Mouse (Mus musculus): ENCODE data around the gene Mmp17. TPM values are rescaled to one million over a fixed set of nuclear protein-coding genes. Genes with fewer than 3 reads are reported as not detected.

Mmp17 gene
- under 1 TPM; 0.11 to 0.14 TPM for total RNA-seq (2021)
- long read RNA-seq, experiment 1, partial matches to known transcripts, result 0 of 1 reads
- long read RNA-seq, experiment 1, other reads (novel, unspliced or antisense), result 1 of 1 reads
- long read RNA-seq, experiment 2, result 0 reads

DNA sequence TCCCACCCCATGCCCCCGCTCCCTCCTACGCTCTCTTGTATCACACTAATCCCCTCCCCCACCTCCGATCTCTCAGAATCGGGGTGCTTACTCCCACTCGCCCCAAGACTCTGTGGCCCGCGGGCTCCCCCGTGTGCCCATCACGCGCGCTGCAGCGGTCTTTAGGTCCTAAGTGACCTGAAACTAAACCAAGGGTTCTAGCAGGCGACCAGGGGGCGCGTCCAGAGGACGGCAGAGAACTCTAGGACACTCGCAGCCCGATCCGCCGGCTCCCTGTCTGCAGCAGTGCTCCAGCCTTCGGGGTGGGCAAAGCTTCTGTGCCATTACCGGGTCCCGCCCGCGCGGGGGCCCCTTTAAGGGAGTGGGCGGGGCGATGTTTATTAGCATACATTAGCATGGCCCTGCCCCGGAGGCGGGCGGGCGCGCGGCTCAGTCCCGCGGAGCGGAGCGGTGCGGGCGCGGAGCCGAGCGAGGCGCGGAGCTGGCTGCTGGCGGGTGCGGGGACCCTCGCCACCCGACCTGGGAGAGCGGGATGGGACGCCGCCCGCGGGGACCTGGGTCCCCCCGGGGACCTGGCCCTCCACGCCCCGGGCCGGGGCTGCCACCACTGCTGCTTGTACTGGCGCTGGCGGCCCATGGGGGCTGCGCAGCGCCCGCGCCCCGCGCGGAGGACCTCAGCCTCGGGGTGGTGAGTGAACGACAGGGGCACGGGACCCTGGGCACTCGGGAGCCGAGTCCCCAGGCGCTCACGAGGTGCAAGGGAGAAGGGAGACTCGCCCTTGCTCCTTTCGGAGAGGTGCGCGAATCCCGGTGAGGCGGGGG is at the start of gene Mmp17:
Mmp17 (plus strand) TSS at position 409 of the 822 bp plus-strand sequence.
- DNase-seq (ENCODE audit: low spot score), result peak; percentile 81

GRCm38 (mm10) chr5:129534500-129534899 is 49.5 kb upstream of the Mmp17 start:
- peak; percentile 64 for DNase-seq (ENCODE audit: low spot score)

DNA sequence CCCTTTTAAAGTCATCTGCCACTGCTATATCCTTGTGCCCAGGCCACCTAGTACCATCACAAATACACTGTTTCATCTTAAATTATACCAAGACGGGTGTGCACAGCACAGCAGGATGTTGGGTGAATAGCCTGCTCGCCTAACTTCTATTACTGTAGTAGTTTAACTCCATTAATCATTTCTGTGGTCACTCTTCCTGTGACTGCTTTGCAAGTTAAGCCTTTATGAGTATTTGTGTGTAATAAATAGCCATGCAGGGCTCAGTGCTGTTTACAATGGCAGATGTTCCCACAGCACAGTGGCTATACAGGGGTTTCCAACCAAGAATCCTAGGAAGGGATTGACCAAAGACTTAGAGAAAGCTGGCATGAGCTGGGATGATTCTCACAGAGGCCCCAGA is 48.9 kb upstream of the Mmp17 start:
- no peak for DNase-seq (ENCODE audit: low spot score)

DNA sequence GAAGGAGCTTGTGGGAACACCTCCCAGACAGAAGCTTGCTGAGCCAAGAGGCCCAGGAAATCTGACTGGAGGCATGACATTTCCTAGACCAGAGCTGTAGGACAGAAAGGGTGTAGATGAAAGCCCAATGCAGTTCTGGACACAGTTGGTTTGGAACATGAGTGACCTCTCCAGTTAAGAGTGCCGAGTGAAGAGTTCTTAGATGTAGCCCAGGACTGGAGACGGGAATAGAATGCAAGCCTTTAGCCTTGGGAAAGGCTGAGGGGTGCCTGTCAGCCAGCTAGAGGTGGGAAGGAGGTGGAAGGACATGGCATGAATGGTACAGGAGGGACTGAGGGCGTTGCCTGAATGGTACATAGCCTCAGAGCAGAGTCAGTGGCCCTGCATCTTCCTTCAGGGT is 48.5 kb upstream of the Mmp17 start:
- DNase-seq (ENCODE audit: low spot score), result no peak

DNA sequence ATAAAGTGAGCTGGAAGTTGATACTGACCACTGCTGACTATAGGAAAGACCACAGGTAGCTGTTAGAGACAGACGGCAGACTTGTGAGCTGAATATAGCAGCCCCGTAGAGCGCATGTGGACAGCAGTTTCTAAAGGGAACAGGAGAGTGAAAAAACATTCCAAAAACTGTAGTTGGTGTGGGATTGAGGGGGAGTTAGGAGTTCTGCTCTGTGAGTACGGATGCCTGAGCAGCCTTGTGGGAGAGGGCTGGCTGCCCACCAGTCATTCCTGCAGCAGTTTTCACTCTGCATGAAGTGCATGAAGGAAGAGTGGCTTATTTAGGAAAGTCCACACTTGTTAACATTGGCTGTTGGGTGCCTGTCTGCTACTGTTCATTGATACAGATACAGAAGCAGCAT is 45.1 kb upstream of the Mmp17 start:
- DNase-seq (ENCODE audit: low spot score), result no peak

GRCm38 (mm10) chr5:129542236-129542635 is 41.7 kb upstream of the Mmp17 start:
- no peak for DNase-seq (ENCODE audit: low spot score)

GRCm38 (mm10) chr5:129545787-129546186 is 38.2 kb upstream of the Mmp17 start:
- no peak for DNase-seq (ENCODE audit: low spot score)

DNA sequence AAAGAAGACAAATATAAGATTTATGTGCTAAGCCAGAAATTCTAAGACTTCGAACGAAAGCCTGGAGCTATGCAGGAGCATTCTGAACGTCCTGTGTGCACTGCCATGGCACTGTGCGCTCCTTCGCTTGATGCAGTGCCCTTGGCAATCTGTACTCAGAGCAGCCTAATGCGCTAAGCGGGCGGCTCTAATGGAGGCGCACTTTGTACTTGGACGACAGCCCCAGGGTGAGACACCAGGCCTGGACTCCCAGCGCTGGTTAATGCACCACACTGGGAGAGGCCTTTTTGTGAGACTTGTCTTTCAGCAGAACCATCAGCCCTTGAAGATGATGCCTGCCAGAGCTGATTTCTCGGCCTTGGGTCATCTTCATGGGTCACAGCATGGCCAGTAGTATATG is 34.3 kb upstream of the Mmp17 start:
- no peak for DNase-seq (ENCODE audit: low spot score)

- no peak for DNase-seq (ENCODE audit: low spot score)
These were observed 33.2 kb upstream of the Mmp17 start for GRCm38 (mm10) chr5:129550790-129551189.

GRCm38 (mm10) chr5:129551991-129552390 is 32.0 kb upstream of the Mmp17 start:
- DNase-seq (ENCODE audit: low spot score), result no peak

GRCm38 (mm10) chr5:129553642-129554041 is 30.3 kb upstream of the Mmp17 start:
- DNase-seq (ENCODE audit: low spot score), result no peak

DNA sequence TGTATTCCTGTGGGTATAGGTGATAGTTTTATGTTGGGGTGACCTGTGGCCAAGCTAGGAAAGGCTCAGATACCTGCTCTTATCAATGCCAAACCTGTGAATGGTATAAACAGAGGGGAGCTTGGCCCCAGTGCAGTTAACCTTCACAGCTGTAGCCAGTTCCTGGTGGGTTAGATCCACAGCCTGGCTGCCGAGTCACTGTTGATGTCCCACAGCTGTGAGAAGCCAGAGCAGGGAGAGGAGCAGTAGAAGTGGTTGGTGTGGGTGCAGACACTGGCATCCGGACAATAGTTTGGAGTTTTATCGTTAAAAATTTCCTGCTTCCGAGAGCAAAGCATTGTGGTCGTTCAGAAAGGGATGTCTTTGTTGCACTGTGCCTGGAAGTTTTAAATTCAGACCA is 25.4 kb upstream of the Mmp17 start:
- no peak for DNase-seq (ENCODE audit: low spot score)

GRCm38 (mm10) chr5:129559283-129559682 is 24.7 kb upstream of the Mmp17 start:
- DNase-seq (ENCODE audit: low spot score), result no peak

- DNase-seq (ENCODE audit: low spot score), result no peak
These were observed 21.6 kb upstream of the Mmp17 start for GRCm38 (mm10) chr5:129562342-129562741.

GRCm38 (mm10) chr5:129568596-129568995 is 15.4 kb upstream of the Mmp17 start:
- DNase-seq (ENCODE audit: low spot score), result no peak

DNA sequence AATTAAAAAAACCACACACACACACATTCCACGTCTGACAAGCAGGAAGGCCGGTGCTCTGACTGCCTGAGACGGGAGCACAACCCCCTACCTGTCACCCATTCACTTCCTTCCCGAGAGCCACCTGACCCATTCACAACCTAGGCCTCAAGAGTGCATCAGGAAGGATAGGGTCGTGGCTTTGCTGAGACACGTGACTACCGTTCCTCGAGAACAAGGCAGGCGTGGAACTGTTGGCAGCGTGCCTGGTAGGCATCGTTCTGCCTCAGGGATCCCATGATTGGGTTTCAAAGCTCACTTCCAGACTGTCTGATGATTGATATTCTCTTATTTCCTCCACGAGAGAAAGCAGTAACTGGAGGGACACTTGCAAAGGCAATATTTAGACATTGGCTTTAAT is 5.8 kb upstream of the Mmp17 start:
- DNase-seq (ENCODE audit: low spot score), result no peak

- DNase-seq (ENCODE audit: low spot score), result no peak
These were observed 3.9 kb upstream of the Mmp17 start for GRCm38 (mm10) chr5:129580046-129580445.

DNA sequence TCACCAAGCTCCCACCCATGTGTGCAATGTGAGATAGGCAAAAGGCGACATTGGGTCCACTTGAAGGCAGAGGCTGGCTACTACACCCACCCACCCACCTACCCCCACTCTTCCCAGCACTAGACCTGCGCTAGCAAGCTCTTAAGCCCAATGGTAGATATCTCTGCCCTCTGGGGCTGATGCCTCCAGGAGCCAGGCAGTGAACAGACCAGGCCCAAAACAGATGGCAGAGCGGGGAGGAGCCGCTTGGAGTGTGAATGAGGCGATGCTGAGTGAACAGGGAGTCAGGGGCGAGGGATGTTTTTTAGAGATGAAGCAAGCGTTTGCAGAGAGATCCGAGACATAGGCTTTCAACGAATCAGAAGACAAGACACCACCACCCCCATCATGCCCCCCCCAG is 3.4 kb upstream of the Mmp17 start:
- DNase-seq (ENCODE audit: low spot score), result no peak

GRCm38 (mm10) chr5:129581015-129581414 is 3.0 kb upstream of the Mmp17 start:
- DNase-seq (ENCODE audit: low spot score), result no peak

DNA sequence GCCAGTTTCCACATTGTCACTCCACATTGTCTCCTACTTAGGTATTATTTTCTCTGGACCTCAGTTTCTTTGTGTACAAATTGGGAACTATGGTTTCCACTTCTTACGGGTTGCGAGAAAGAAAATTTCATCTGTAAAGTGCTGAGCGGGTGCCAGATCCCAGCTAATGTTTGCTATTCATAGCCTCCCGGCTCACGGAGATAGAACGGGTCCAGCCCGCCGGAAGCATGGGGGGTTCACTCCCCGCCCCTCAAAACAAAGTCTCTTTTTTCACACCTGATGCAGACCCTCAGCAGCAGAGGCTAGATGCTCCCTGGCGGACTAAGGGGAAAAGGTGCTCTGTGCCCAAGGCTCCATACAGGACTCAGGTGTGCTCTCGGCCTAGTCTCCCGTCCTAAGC is 638 bp upstream of the Mmp17 start:
- no peak for DNase-seq (ENCODE audit: low spot score)

GRCm38 (mm10) chr5:129584583-129585541 is 893 bp downstream of the Mmp17 start:
- DNase-seq (ENCODE audit: low spot score), result no peak

- peak; percentile 77 for DNase-seq (ENCODE audit: low spot score)
These were observed 2.0 kb downstream of the Mmp17 start for GRCm38 (mm10) chr5:129586016-129586415.

Data from gastrocnemius, adult 18-20 months (tissue).